Mouse (Mus musculus): ENCODE measurements at regions not wholly inside any gene's neighbourhood (a gene's known extent, or its start where the extent isn't known, plus 50 kb on each side); places are given as distances from the start of the nearest gene placed in this dataset.
"Not testable (repeated sequence)": the region's sequence is repeated elsewhere in the genome, so short reads cannot be mapped to it uniquely, and the experiment has no call there.

DNA sequence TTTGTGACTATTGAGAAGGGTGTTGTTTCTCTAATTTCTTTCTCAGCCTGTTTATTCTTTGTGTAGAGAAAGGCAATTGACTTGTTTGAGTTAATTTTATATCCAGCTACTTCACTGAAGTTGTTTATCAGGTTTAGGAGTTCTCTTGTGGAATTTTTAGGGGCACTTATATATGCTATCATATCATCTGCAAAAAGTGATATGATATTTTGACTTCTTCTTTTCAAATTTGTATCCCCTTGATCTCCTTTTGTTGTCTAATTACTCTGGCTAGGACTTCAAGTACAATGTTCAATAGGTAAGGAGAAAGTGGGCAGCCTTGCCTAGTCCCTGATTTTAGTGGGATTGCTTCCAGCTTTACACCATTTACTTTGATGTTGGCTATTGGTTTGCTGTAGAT is 380.2 kb upstream of the Npsr1 start:
- H3K9me3 ChIP-seq; H3K4me1 ChIP-seq; H3K4me3 ChIP-seq (replicated peaks); H3K9ac ChIP-seq; ATAC-seq (ENCODE audit: insufficient read depth, low FRiP score, low read depth); H3K27me3 ChIP-seq (replicated peaks); H3K36me3 ChIP-seq; H3K4me2 ChIP-seq; H3K27ac ChIP-seq: not testable (repeated sequence)

DNA sequence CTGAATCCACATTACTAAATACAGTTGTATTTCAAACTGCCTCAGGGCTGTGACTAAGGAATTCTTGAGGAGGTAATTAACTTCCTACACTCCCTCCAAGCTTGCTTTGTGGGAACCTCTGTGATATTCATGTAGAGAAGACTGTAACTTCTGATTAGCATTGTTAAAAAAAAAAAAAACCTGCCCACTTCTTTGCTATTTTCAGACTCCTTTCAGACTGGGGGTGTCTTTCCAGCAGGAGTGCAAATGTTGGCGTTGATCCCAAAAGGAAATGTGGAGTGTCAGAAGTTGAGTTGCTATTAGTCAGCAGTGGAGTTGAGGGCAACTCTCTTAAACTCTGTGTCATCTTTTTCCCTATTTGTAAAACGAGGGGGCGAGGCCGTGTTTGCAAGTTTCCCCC is 369.0 kb upstream of the Npsr1 start:
- Histone ChIP-seq H3K9me3 (no peaks in the 10 kb centered on the region), H3K4me3 (replicated peaks) (no peak overlapping the region), H3K4me2 (no peak overlapping the region), H3K4me1 (no peaks in the 10 kb centered on the region), H3K36me3 (no peaks in the 10 kb centered on the region), H3K27me3 (replicated peaks) (no peaks in the 10 kb centered on the region), H3K9ac (no peak overlapping the region), H3K27ac (no peak overlapping the region)
- WGBS, result 58% methylated on average over 4 of the region's 4 CpGs
- ATAC-seq (ENCODE audit: insufficient read depth, low FRiP score, low read depth), result no peak

DNA sequence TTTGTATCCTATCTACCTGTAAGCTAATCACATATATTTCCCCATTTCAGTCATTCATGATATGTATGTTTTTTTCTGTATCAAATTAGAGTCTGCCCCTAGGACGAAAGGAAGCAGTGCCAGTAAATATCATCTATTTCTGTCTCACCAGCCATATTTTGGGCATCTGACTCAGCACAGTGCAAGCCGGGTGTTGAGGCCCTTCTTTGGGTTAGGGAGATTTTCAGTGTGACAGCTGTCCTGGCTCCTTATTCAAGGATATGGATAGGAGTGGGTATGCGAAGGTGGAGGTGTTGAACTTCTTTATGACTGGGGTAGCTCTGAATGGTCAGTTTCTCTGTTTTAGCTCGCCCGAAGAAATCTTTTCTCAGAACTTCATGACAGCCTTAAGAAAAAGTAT is 345.3 kb upstream of the Npsr1 start:
- Histone ChIP-seq H3K36me3 (no peaks in the 10 kb centered on the region), H3K9ac (no peak overlapping the region), H3K27me3 (replicated peaks) (no peaks in the 10 kb centered on the region), H3K4me1 (no peaks in the 10 kb centered on the region), H3K27ac (no peak overlapping the region), H3K9me3 (no peaks in the 10 kb centered on the region), H3K4me2 (no peak overlapping the region), H3K4me3 (replicated peaks) (no peak overlapping the region)
- ATAC-seq (ENCODE audit: insufficient read depth, low FRiP score, low read depth), result no peak
- 75% methylated on average over 5 of the region's 5 CpGs for WGBS

DNA sequence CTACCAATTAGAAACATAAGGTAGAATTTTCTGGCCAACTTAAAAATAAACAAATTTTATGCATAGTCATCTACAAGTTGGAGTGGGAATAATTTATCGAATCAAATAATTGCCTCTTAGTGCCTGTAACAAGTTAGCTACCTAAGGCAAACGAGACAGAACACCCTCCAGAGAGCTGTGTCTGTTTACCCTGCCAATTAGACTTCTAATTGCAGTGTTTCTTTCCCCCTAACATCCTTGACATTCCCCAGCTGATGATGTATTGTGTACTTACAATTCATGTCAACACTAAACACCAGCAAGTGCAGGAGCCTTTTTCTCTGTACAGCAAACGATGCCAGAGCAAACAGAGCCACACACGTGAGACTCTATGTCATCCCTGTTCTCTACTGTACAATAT is 311.1 kb upstream of the Npsr1 start:
- ATAC-seq (ENCODE audit: insufficient read depth, low FRiP score, low read depth), result no peak
- H3K27ac ChIP-seq, result no peak overlapping the region
- H3K4me1 ChIP-seq, result no peaks in the 10 kb centered on the region
- H3K36me3 ChIP-seq, result no peaks in the 10 kb centered on the region
- no peak overlapping the region for H3K4me3 ChIP-seq (replicated peaks)
- WGBS, result 41% methylated on average over 4 of the region's 4 CpGs
- H3K4me2 ChIP-seq, result no peak overlapping the region
- H3K27me3 ChIP-seq (replicated peaks), result no peaks in the 10 kb centered on the region
- no peak overlapping the region for H3K9ac ChIP-seq
- no peaks in the 10 kb centered on the region for H3K9me3 ChIP-seq

Measured in stomach, embryonic 15.5 days (tissue).